Mouse (Mus musculus) cerebellum, adult (tissue): ENCODE results near the gene Inpp5k.

Experiments
- ATAC-seq: cut with Nextera tagmentation; 2 replicates; pipeline ENCODE4 v1.9.2; 2017; ENCODE audit warnings: mild to moderate bottlenecking, moderate library complexity, mixed read lengths; ENCODE audit not compliant: insufficient number of reproducible peaks, low FRiP score, low TSS enrichment

Gene Inpp5k

DNA sequence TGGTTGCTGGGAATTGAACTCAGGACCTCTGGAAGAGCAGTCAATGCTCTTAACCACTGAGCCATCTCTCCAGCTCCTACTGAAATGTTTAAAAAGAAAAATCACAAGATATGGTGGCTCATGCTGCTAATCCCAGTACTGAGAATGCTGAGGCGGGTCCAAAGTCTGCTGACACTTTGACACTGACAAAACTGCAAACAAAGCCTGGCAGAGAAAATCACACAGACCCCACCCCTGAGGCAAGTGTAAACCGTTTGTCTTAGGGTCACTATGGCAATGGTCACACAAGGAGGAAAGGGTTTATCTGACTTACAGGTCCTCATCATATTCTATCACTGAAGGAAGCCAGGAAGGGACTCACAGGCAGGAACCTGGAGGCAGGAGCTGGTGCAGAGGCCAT lies 15.2 kb upstream of the Inpp5k start:
- no peak for ATAC-seq

DNA sequence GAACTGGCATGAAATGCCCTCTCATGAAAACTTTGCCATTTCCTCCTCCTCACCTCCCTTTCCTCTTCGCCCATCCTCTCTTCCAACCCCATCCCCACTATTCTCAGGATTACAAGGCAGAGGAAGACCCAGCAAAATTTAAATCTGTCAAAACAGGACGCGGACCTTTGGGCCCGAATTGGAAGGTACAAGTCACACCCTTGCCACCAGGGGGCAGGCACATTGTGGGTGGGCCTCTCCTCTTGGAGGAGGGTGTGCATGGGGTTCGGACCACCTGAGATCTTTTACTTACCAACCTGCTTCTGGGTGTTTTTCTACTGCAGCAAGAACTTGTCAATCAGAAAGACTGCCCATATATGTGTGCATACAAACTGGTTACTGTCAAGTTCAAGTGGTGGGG lies 11.7 kb upstream of the Inpp5k start:
- no peak for ATAC-seq

DNA sequence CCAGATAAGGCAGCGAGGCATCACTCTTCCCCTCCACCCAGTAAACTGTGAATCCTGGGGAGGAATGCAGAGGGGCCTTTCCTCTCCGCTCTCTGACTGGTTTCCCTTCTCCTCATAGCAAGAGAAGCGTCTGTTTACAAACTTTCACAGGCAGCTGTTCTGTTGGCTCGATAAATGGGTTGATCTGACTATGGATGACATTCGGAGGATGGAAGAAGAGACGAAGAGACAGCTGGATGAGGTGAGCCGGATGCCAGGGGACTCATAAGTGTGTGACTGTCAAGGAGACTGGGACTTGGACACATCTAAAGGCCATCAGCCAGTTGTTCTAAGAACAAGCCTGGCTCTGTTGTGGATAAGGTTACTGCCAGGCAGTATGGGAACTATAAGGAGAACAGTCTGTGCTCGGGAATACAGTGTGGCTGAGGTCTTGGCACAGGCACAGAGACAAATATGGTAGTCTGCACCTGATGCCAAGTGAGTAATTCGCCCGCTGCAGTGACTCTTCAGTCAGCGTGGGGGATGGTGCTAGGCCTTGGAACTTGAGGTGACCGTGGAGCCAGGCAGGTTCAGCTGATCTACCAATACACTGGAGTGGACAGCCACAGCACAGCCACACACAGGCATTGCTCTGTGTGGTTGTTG lies 10.5 kb upstream of the Inpp5k start:
- peak; percentile 72; the same call in 1 of the 2 replicates for ATAC-seq

DNA sequence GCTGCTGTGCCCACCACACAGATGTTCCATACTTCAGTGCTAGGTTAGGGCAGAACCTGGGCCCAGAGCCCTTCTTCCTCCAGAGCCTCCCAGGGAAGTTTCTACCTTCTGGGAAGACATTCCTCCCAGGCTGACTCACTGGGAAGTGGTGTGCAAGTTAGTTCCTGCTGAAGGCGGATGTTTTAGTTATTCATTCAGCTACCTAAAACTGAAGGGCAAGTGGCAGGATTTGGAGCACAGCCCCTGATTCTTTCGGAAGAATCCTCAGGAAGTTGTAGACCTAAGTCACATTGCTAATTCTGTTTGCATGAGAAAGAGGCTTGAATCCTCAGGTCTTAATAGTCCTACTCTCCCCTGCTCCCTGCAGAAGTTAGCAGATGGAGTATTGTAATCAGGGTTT lies 9.4 kb upstream of the Inpp5k start:
- ATAC-seq, result no peak

DNA sequence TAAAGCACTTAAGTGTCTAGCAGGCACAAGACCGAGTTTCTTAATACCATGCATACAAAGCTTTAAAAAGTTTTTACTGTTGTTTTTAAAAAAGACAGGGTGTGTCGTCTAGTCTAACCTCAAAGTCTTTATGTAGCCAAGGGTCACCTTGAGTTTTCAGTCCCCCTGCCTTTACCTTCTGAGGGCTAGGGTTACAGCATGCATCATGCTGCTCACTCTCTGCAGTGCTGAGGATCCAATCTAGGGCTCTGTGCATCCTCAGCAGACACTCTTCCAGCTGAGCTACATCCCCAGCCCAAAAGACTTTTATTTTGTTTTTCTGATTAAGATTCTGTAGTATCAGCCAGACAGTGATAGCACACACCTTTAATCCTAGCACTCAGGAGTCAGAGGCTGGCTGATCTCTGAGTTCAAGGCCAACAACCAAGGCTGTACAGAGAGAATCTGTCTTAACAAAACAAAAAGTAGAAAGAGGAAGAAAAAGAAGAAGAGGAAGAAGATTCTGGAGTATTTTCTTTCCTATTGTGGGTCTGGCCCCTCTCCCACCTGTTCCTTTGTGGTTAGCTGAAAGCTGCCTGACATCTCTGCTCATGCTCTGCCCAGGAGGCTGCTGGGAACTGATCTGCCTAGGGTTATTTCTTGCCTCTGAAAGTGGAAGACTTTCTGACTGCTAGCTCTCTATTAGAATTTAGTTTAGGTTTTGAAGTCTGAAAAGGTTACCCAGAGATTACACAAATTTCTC lies 8.0 kb upstream of the Inpp5k start:
- no peak for ATAC-seq

DNA sequence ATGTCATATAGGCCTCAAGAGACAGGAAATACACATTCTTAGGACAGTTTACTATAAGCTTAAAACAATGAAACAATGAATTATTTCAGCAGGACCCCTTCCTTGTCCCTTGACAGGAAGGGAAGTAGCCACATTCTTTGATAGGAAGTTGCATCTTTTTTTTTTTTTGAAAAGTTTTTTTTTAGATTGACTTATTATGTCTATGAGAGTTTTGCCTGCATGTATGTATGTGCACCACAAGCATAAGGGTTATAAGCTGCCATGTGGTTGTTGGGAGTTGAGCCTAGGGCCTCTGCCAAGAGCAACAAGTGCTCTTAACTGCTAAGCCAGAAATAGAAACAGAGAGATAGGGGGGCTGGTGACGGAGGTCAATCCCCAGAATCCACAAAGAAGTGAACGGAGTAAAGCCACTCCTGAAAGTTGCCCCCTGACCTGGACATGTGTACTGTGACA lies 6.7 kb upstream of the Inpp5k start:
- no peak for ATAC-seq

DNA sequence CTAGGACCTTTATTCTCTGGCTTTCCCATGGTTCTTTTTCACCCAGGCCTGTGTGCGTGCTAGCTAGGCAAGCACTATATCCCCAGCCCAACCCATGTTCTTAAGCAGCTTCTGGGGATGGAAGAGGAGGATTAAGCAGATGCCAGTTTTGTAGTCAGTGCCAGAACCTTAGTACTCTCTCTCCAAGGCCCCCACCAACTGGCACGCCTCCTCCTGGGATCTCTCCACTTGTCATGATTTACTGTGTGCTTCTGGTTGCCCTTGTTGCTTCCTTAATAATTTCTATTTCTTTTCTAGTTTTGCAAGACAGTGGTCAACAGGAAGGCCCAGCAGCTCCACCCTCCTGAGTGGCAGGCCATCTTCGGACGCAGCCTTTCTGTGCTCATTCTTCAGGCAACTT lies 5.0 kb upstream of the Inpp5k start:
- ATAC-seq, result no peak

DNA sequence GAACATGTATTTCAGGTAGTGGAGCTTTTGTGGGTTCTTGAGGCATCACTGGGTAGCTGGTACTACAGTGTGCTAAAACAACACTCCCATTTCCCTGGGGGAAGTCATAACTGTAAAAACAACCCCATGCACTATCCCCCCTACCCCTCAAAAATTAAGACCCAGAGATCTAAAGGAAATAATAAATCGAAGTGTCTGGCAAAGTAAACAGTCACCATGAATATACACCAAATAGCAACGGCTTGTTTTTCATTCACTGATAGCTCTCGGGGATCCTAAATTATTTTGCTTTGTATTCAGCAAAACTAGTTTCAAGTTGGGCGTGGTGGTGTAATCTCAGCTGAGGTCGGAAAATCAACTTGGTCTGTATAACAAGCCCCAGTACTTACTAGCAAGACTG lies 690 bp upstream of the Inpp5k start:
- no peak for ATAC-seq

DNA sequence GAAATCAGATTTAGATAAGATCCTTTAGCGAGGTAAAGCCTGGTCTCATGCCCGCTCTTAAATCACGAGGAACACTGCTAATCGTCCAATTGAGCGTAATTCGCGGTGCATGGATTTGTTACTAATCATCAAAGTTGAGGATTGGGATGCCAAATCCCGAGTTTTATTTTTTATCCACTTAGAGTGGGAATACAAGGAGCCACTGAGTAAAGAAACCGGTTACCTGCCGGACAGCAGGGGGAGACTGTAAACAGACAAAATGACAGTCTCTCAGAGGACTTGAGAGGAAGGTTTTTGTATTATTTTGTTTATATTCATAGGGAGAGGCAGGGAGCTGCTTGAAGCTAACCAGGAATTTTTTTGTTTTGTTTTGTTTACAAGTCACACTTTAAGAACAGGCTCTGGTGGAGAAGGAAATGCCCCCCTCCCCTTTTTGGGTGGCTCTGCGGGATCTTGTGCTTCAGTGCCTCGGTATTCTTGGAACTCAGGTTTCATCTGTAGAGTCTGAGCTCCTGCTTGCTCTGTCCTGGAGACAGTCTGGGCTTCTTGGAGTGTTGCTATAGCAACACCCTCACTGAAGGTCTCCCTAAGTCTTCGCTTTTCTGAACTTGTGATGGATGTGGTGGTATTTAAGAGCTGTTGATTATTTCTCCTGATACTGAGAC lies 905 bp downstream of the Inpp5k start:
- no peak for ATAC-seq

DNA sequence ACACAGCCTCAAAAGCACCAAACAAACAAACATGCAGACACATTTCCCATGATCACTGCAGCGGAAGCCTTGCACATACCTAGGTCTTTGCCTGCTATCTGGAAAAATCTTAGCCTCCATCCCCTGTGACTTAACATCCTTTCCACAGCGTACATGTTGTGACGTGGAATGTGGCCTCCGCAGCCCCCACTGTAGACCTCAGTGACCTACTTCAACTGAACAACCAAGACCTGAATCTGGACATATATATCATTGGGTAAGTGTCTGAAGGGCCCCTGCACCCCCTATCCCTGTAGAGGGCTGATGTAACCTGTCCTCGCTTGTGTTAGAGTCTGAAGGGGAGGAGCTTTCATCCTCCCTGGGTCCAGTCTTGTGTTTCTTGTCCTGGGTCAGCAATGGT lies 2.1 kb downstream of the Inpp5k start:
- no peak for ATAC-seq

DNA sequence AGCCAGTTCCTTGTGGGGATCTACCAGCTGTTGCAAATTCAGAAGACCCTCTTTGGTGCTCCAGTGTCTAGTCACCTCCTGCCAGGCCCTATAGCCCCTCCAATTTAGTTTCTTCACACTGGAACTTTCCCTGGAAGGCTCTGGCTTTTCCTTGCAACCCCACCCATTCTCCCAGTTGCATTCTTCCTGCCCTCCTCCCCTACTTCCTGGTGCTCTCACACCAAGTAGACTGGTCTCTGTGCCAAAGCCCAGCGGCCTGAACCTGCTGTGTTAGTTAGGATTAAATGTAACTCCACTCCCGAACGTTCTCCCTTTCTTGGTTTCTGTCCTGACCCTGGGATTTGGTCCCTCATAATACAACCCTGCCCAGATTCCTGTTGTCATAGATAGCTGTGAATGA lies 4.0 kb downstream of the Inpp5k start:
- no peak for ATAC-seq

DNA sequence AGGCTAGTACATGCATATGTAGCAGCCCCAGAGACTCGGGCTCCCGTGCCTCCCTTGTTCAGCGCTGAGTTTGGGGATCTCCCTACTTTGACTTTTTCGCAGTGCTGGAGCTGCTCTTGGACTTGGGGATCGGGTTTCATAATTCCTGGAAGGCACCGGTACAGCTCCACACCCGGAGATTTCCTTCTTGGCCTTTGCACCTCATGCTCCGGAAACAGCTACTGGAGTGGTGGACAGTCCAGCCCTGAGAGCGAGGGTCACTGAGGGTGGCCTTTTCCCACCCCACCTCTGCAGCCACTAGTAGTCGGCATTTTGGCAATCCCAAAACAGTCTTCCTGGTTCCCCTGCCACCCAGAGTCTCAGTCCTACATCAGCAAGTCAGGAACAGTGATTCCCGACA lies 4.5 kb downstream of the Inpp5k start:
- no peak for ATAC-seq

DNA sequence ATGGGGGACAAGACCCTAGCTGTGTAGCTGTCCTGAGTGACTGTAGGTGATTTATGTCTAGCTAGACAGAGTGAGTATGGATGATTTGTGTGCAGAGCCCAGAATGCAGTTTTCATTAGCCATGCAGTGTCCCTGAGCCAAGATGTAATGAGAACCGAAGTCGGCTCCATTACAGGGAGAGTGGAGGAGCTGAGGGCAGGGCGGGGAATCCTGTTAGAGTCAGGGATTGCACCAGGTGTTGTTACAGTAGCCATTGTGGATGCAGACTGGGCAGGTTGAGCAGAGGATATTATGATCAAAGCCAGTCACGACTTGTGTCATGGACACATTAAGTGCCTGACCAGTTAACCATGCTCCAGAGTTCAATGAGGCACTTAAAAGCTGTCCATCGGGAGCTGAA lies 12.5 kb downstream of the Inpp5k start:
- ATAC-seq, result no peak

DNA sequence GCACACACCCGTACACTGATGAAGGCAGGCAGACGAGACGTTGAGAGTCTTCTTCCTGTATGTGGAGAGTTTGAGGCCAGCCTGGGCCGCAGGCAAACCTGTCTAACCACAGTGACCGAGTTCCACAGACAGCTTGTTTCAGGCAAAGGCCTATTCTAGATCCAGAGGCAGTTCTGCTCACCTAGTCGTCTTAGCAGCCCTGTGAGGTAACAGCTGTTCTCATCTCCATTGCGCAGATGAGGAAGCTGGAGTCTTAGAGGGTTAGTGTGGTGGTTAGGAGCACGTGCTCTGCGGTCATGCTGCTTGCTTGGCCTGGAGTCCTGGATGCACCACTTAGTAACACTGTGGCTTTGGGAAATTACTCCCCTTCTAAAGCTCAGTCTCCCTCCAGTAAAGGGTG lies 13.9 kb downstream of the Inpp5k start:
- no peak for ATAC-seq

DNA sequence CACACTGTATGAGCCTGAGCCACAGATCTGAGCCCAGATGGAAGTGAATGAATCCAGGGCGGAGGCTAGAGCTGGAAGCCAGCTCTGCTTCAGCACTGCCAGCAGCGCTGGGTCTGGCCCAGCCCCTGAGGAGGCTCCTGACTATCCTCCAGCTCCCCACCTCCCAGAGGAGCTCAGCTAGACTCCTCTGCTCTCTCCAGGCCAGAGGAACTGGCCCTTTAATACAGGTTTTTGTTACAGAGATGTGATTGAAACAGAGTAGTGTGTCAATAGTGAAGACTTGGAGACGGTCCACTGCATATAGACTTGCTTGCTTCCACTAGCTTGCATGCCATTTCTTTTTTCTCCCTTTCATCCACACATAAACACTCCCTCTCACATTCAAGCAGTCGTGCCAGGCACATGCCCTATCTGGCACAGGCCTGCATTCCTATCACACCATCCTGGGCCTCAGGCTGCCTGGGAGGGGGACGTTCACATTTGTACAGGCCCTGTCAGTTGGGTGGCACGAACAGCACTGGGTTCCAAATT lies 17.0 kb downstream of the Inpp5k start:
- ATAC-seq, result peak; percentile 31; the same call in 1 of the 2 replicates

DNA sequence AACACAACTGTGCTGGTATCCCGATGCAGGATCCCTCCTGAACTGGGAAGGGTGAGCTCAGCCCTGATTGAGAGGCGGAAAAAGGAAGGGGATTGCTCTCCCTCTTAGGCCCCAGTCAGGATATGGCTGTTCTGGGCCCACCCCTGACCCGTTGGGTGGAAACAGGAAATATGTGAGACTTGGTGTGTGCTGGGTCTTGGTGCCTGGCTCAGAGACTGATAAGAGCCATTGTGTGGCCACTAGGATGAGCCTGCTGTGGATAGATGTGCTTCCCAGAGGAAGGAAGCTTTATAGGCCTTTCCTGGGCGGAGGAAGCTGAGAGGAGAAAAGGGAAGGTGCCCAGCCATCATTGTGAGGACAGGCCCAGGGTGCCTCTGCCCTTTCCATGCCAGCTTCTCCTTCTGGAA lies 18.4 kb downstream of the Inpp5k start:
- ATAC-seq, result no peak

DNA sequence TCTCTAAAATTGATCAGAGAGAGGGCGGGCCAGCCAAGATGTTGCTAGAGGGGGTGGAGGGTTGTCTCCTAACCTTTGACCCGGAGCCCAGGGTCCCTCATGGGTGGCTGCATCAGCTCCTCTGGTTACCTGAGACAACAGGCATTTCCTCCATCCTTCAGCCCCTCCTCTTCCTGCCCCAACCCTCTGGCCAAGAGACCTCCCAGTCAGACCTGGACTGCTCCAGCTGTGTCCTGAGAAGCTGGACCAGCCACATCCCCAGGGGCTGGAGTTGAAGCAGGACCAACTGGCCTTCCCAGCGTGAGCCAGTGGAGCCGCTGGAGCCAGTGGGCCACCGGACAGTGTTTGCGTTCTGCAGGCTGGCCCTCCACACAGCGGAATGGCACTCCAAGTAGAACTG lies 19.5 kb downstream of the Inpp5k start, which contains the start of gene Myo1c:
Myo1c (plus strand) TSS at position 194 of the 400 bp plus-strand sequence.
- ATAC-seq, result no peak

DNA sequence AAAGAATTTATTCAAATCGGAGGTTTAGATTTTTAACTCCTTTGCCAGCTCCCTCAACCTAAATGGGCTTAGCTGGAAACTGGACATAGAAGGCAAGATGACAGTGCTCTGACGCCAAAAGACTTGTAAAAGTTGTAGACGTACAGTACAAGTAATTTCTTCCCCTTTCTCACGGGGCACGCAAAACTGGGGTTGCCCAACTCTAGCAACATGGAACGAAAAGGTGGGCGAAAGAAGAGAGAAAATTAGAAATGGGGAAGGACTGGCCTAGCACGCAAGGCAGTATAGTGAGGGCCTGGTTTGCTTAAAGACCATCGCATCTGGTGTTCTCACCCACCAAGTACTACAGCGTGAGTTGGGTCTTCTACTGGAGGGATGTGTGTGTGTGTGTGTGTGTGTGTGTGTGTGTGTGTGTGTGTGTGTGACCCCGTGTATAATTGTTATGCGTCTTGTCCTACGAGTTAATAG lies 20.2 kb downstream of the Inpp5k start:
- ATAC-seq, result no peak

DNA sequence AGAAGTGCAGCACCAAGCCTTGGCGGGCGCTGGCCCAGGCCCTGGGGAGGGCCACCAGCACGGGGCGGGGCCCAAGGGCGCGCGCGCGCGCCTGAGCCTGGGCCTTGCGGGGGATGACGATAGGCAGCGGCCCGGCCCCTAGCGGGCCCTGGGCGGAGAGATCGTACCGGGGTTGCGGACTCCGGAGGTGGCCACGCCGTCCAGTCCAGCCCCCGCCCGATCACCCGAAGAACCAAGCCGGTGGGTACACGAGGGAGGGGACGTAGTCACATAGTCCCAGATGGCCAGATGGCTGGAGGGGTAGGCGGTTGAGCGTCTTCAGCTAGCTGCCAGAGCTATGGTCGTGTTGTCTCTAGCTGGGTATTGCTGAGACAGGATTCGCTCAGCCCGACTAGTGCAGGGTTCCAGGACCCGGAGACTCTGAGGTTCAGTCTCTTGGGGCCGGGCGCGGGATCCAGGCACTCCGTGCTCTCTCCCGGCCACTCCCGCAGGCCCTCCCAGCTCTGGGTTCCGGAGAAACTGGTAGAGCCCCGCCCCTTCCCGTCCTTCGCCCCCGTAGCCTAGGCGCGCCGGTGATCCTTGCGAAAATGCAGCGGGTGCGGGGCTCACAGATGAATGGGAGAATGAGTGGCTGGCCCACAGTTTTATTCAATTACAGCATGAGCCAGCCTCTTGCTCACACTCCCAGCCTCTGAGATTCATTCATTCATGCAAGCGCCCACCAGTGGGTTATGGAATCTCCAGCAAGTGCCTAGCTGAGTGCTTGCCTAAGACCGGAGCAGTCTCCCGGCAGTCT lies 20.8 kb downstream of the Inpp5k start:
- peak; percentile 47; the same call in 1 of the 2 replicates for ATAC-seq

DNA sequence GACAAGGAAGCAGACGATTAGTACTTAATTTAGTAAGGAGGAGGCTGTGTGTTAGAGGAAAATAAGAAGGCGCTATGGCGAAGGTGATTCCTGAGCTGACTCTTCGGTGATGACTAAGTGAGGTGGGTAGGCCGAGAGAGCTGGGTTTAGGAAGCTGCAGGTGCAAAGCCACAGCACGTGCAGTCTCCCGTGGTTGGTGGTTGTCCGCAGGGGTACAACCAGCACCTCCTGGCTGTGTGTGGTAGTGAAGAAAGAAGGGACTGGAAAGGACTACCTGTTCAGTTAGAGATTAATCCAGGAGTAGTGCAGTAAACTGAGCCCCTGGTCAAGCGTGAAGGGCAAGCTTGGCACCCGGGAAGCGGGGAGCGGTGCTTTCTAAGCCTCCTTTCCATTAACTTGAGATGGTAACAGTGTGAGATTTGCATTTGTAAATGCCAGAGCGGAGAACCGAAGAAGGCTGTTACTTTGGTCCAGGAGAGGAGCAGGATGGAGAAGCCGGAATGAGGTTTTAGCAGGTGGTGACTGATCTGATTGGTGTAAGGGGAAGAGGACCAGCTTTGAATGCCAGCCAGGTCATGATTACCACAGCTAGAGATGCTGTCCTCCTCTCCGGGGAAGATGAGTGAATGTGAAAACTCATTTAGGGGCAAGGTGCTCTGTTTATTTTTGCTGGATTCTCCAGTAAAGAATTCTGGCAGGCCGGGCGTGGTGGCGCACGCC lies 21.6 kb downstream of the Inpp5k start:
- no peak for ATAC-seq
